Mouse (Mus musculus) MEL (cell line): ENCODE data around the gene Hist1h2af. TPM values are rescaled to one million over a fixed set of nuclear protein-coding genes. Genes with fewer than 3 reads are reported as not detected.
"Not testable (repeated sequence)": the region's sequence is repeated elsewhere in the genome, so short reads cannot be mapped to it uniquely, and the experiment has no call there.

Source experiments
- DNase-seq: peaks from one replicate; pipeline ENCODE4 v3.0.0; 2011; ENCODE audit warnings: low read depth, low spot score
- H3K27ac ChIP-seq: 2 replicates; pipeline ENCODE4 v1.5.1; 2012; ENCODE audit warnings: low read depth, mild to moderate bottlenecking, control low read depth, low read length, moderate library complexity; ENCODE audit not compliant: control insufficient read depth
- H3K27me3 ChIP-seq, 2 experiments: fragments of 150-350 bp in 1 of 2; sonication (generic) in 1 of 2; 2 replicates each; pipeline ENCODE4 v1.6.1; 2012; ENCODE audit warnings: low read length in 2 of 2, mild to moderate bottlenecking in 2 of 2, improper control_type of control experiment in 1 of 2, moderate library complexity in 1 of 2; ENCODE audit not compliant: insufficient read depth in 2 of 2, control insufficient read depth in 1 of 2
- H3K36me3 ChIP-seq, 2 experiments: 2 replicates each; pipeline ENCODE4 v1.6.1; 2012 to 2014; ENCODE audit warnings: low read length in 2 of 2, improper control_type of control experiment in 1 of 2, inconsistent platforms in 1 of 2, mild to moderate bottlenecking in 1 of 2; ENCODE audit not compliant: insufficient read depth in 2 of 2, control insufficient read depth in 1 of 2
- H3K4me1 ChIP-seq, 2 experiments: fragments of 150-350 bp in 1 of 2; sonication (generic) in 1 of 2; 2 replicates each; pipeline ENCODE4 v1.6.1; 2012; ENCODE audit warnings: low read length in 2 of 2, improper control_type of control experiment in 1 of 2, mild to moderate bottlenecking in 1 of 2; ENCODE audit not compliant: insufficient read depth in 2 of 2, control insufficient read depth in 1 of 2
- H3K4me3 ChIP-seq, 2 experiments: fragments of 150-350 bp in 1 of 2; sonication (generic) in 1 of 2; 2 replicates each; pipeline ENCODE4 v1.5.1; 2012; ENCODE audit warnings: low read depth in 2 of 2, low read length in 2 of 2, mild to moderate bottlenecking in 2 of 2, moderate library complexity in 2 of 2, control low read depth in 1 of 2, improper control_type of control experiment in 1 of 2; ENCODE audit not compliant: control insufficient read depth in 1 of 2, insufficient read depth in 1 of 2
- H3K79me2 ChIP-seq: 2 replicates; pipeline ENCODE4 v1.6.1; 2012; ENCODE audit warnings: mild to moderate bottlenecking, low read length, moderate library complexity; ENCODE audit not compliant: control insufficient read depth, poor library complexity, insufficient read depth
- H3K9ac ChIP-seq: 2 replicates; pipeline ENCODE4 v1.6.1; 2012; ENCODE audit warnings: low read depth, mild to moderate bottlenecking, control low read depth, low read length, moderate library complexity; ENCODE audit not compliant: control insufficient read depth, poor library complexity, severe bottlenecking
- H3K9me3 ChIP-seq: fragments of 150-350 bp; sonication (generic); replicated peaks from 2 replicates; pipeline ENCODE4 v1.6.1; 2012; ENCODE audit warnings: mild to moderate bottlenecking, low read length, improper control_type of control experiment, moderate library complexity; ENCODE audit not compliant: insufficient read depth
- CHD2 ChIP-seq: IDR thresholded peaks from 2 replicates; pipeline ENCODE4 v1.6.1; 2011; ENCODE audit warnings: low read length, improper control_type of control experiment
- E2F4 ChIP-seq: IDR thresholded peaks from 2 replicates; pipeline ENCODE4 v1.6.1; 2011; ENCODE audit warnings: low read depth, low read length, improper control_type of control experiment, borderline replicate concordance
- HCFC1 ChIP-seq: IDR thresholded peaks from 2 replicates; pipeline ENCODE4 v1.6.1; 2012; ENCODE audit warnings: low read depth, mild to moderate bottlenecking, inconsistent platforms, low read length, improper control_type of control experiment, moderate library complexity
- MAFK ChIP-seq: IDR thresholded peaks from 2 replicates; pipeline ENCODE4 v1.6.1; 2011; ENCODE audit warnings: low read depth, mild to moderate bottlenecking, low read length, improper control_type of control experiment, borderline replicate concordance
- MEF2A ChIP-seq: IDR thresholded peaks from 2 replicates; pipeline ENCODE4 v1.6.1; 2014; ENCODE audit warnings: low read depth, mild to moderate bottlenecking, inconsistent platforms, low read length, improper control_type of control experiment; ENCODE audit not compliant: poor library complexity, insufficient replicate concordance, severe bottlenecking; ENCODE audit errors: extremely low read depth
- MYB ChIP-seq: IDR thresholded peaks from 2 replicates; pipeline ENCODE4 v1.6.1; 2011; ENCODE audit warnings: mild to moderate bottlenecking, low read depth, low read length, improper control_type of control experiment
- MYC ChIP-seq: IDR thresholded peaks from 2 replicates; pipeline ENCODE4 v1.6.1; 2011; ENCODE audit warnings: low read depth, mild to moderate bottlenecking, low read length, improper control_type of control experiment, moderate library complexity
- NRF1 ChIP-seq: IDR thresholded peaks from 2 replicates; pipeline ENCODE4 v1.6.1; 2014; ENCODE audit warnings: low read depth, mild to moderate bottlenecking, inconsistent platforms, low read length, improper control_type of control experiment, moderate library complexity; ENCODE audit not compliant: poor library complexity, insufficient read depth, severe bottlenecking
- POLR2A ChIP-seq, 2 experiments: IDR thresholded peaks; 2 replicates each; pipeline ENCODE4 v1.6.1; 2011 to 2012; ENCODE audit warnings: low read length in 2 of 2, mild to moderate bottlenecking in 2 of 2, control low read depth in 1 of 2, improper control_type of control experiment in 1 of 2, low read depth in 1 of 2, moderate library complexity in 1 of 2; ENCODE audit not compliant: control insufficient read depth in 1 of 2, insufficient read depth in 1 of 2, poor library complexity in 1 of 2
- POLR2AphosphoS2 ChIP-seq: IDR thresholded peaks from 2 replicates; pipeline ENCODE4 v1.6.1; 2011; ENCODE audit warnings: low read length, improper control_type of control experiment
- POLR2AphosphoS5 ChIP-seq: IDR thresholded peaks from 2 replicates; pipeline ENCODE4 v1.6.1; 2012; ENCODE audit warnings: low read depth, borderline replicate concordance, mild to moderate bottlenecking, inconsistent platforms, low read length, moderate library complexity, mixed read lengths
- RAD21 ChIP-seq: IDR thresholded peaks from 2 replicates; pipeline ENCODE4 v1.6.1; 2011; ENCODE audit warnings: mild to moderate bottlenecking, low read depth, low read length, improper control_type of control experiment
- SMC3 ChIP-seq: IDR thresholded peaks from 2 replicates; pipeline ENCODE4 v1.6.1; 2011; ENCODE audit warnings: low read depth, low read length, improper control_type of control experiment
- TAL1 ChIP-seq: IDR thresholded peaks from 2 replicates; pipeline ENCODE4 v1.6.1; 2012; ENCODE audit warnings: mild to moderate bottlenecking, inconsistent platforms, low read length, moderate library complexity, mixed read lengths
- TBP ChIP-seq: IDR thresholded peaks from 2 replicates; pipeline ENCODE4 v1.8.0; 2011; ENCODE audit warnings: low read depth, low read length, improper control_type of control experiment
- TCF12 ChIP-seq: IDR thresholded peaks from 2 replicates; pipeline ENCODE4 v1.6.1; 2014; ENCODE audit warnings: low read depth, mild to moderate bottlenecking, inconsistent platforms, low read length, improper control_type of control experiment, moderate library complexity
- UBTF ChIP-seq: IDR thresholded peaks from 2 replicates; pipeline ENCODE4 v1.6.1; 2012; ENCODE audit warnings: low read depth, mild to moderate bottlenecking, inconsistent platforms, low read length, improper control_type of control experiment, moderate library complexity, borderline replicate concordance; ENCODE audit not compliant: insufficient read depth
- ZC3H11A ChIP-seq: IDR thresholded peaks from 2 replicates; pipeline ENCODE4 v1.6.1; 2012; ENCODE audit warnings: low read depth, mild to moderate bottlenecking, inconsistent platforms, low read length, improper control_type of control experiment
- ZMIZ1 ChIP-seq: IDR thresholded peaks from 2 replicates; pipeline ENCODE4 v1.6.1; 2012; ENCODE audit warnings: low read depth, mild to moderate bottlenecking, inconsistent platforms, low read length, improper control_type of control experiment, moderate library complexity
- polyA plus RNA-seq, 2 experiments: library from polyadenylated mRNA; stranded (reverse) in 1 of 2; unstranded in 1 of 2; fragments of >175 nt in 1 of 2; fragments of >200 nt in 1 of 2; gene quantifications; 2 replicates each; pipeline versions ENCODE4 v1.2.1 to v1.2.4; 2012; ENCODE audit warnings: low replicate concordance in 2 of 2, low read depth in 1 of 2; ENCODE audit not compliant: insufficient read length in 2 of 2, insufficient read depth in 1 of 2, missing spikeins in 1 of 2
- total RNA-seq: library from RNA; depleted of rRNA; stranded (reverse); fragments of 300-350 nt; gene quantifications from 2 replicates; pipeline ENCODE4 v1.2.3, GENCODE M21; 2012; rRNA removed

Gene Hist1h2af
- total RNA-seq: 939 and 1,000 TPM in 2 replicates
- 10 to 100 TPM in 1 of 2 experiments, not detected in 1; 64.3 TPM for polyA plus RNA-seq

DNA sequence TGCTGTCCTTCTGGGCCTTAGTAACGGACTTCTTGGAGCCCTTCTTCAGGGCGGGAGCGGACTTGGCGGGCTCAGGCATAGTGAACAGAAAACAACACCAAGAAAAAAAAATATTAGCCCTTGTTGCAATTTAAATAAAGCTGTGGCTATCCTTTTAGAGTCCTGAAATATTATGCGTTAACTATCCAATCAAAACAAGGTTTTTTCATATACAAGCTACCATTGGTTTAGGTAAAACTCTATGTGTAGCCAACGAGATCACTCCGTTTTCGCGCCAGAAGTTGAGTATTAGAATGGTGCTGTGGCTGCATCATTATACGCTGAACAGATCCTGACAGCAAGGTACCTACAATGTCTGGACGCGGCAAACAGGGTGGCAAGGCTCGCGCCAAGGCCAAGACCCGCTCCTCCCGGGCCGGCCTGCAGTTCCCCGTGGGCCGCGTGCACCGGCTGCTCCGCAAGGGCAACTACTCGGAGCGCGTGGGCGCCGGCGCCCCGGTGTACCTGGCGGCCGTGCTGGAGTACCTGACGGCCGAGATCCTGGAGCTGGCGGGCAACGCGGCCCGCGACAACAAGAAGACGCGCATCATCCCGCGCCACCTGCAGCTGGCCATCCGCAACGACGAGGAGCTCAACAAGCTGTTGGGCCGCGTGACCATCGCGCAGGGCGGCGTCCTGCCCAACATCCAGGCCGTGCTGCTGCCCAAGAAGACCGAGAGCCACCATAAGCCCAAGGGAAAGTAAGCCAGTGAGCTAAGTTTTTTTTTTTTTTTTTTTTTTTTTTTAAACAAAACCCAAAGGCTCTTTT, at the start of gene Hist1h2af:
Gene Hist1h2af (plus strand): TSS at position 347 of the 808 bp plus-strand sequence.
- H3K4me1 ChIP-seq: not testable (repeated sequence)
- TF ChIP-seq POLR2A (IDR thresholded peaks at IDR 0.05; ENCODE audit: control insufficient read depth in 1 of 2, insufficient read depth in 1 of 2, low read depth in 1 of 2, low read length in 2 of 2, poor library complexity in 1 of 2) (peak; percentile 66 to 74; a peak in 3 of 4 replicates), TBP (peak; percentile 97), POLR2AphosphoS5 (0 out of 2 replicates have a peak, but pooled peaks have one; percentile 24)
- DNase-seq: peak; percentile 96

DNA sequence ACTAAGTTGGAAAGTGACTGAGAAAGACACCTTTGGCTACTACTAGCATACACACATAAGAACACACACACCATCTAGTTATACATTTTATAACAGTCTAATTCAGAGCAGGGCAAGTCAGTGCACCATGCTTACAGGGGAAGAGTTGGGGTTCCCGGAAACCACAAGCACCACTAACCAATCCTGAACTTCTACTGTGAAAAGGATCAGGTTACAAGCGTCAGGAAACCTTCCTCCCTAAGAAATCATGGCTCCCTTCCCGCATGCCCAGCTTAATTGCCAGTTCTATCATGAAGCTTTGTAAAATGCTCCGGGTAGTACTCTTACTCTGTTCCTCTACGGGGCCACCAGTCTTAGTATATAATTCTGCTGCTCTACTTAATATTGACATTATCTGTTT, 48.4 kb upstream of the Hist1h2af start:
- no peak for TF ChIP-seq HCFC1
- TF ChIP-seq UBTF: no peak
- no peak for TF ChIP-seq SMC3
- no peak for TF ChIP-seq NRF1
- TF ChIP-seq E2F4: no peak
- no peak for TF ChIP-seq ZC3H11A
- no peak for TF ChIP-seq RAD21
- TF ChIP-seq POLR2AphosphoS2: no peak
- no peak for TF ChIP-seq MYB
- TF ChIP-seq CHD2: no peak
- TF ChIP-seq TAL1: no peak
- no peak for TF ChIP-seq MAFK
- TF ChIP-seq MYC: no peak
- TF ChIP-seq TBP: no peak
- TF ChIP-seq TCF12: no peak
- no peak for TF ChIP-seq MEF2A
- TF ChIP-seq ZMIZ1: no peak
- H3K79me2 ChIP-seq: no peaks in the 10 kb centered on the region
- H3K9me3 ChIP-seq: no peaks in the 10 kb centered on the region
- no peak overlapping the region for H3K27ac ChIP-seq
- H3K4me3 ChIP-seq: no peak overlapping the region
- no peak overlapping the region for H3K9ac ChIP-seq
- H3K36me3 ChIP-seq: no peaks in the 10 kb centered on the region
- H3K27me3 ChIP-seq: peaks cover 5 to 13% of the 10 kb centered on the region in 2 experiments
- H3K4me1 ChIP-seq: no peaks in the 10 kb centered on the region
- DNase-seq: no peak

More for the DNA sequence above, at the start of gene Hist1h2af:
- not testable (repeated sequence) for H3K79me2 ChIP-seq, H3K9me3 ChIP-seq, H3K27me3 ChIP-seq
- Histone ChIP-seq H3K36me3 (peaks cover 0 to 28% of the 10 kb centered on the region in 2 experiments; a peak in 2 of 4 replicates), H3K4me3 (peak within 1 kb of the TSS; percentile 35 to 67), H3K27ac (peak within 1 kb of the TSS; percentile 100), H3K9ac (peak within 1 kb of the TSS; percentile 95)
